Mouse (Mus musculus) retina, adult 2 months (tissue): ENCODE results near the gene Gpr183.

Experiments used
- DNase-seq: peaks from one replicate; pipeline ENCODE4 v3.0.0-alpha.2; 2012; ENCODE audit warnings: low read depth, low spot score

Gene Gpr183

GRCm38 (mm10) chr14:121964990-121965389 is at the start of gene Gpr183:
Gpr183 (minus strand) TSS chr14:121965195.
- no peak for DNase-seq

- no peak for DNase-seq
Measured at GRCm38 (mm10) chr14:122013417-122013951, 48.5 kb upstream of the Gpr183 start.

GRCm38 (mm10) chr14:122012814-122013213 is 47.8 kb upstream of the Gpr183 start:
- DNase-seq: no peak

- DNase-seq: no peak
Measured at GRCm38 (mm10) chr14:122012193-122012592, 47.2 kb upstream of the Gpr183 start.

GRCm38 (mm10) chr14:122011768-122012167 is 46.8 kb upstream of the Gpr183 start:
- no peak for DNase-seq

- DNase-seq: no peak
Measured at GRCm38 (mm10) chr14:122010301-122010700, 45.3 kb upstream of the Gpr183 start.

- DNase-seq: no peak
Measured at GRCm38 (mm10) chr14:122009502-122009901, 44.5 kb upstream of the Gpr183 start.

GRCm38 (mm10) chr14:122008261-122008660 is 43.3 kb upstream of the Gpr183 start:
- DNase-seq: no peak

GRCm38 (mm10) chr14:122003812-122004211 is 38.8 kb upstream of the Gpr183 start:
- no peak for DNase-seq

- no peak for DNase-seq
Measured at GRCm38 (mm10) chr14:122002224-122002623, 37.2 kb upstream of the Gpr183 start.

GRCm38 (mm10) chr14:122000346-122001105 is 35.5 kb upstream of the Gpr183 start:
- DNase-seq: no peak

- no peak for DNase-seq
Measured at GRCm38 (mm10) chr14:121999455-121999854, 34.5 kb upstream of the Gpr183 start.

GRCm38 (mm10) chr14:121996786-121997185 is 31.8 kb upstream of the Gpr183 start:
- DNase-seq: no peak

GRCm38 (mm10) chr14:121995557-121995870 is 30.5 kb upstream of the Gpr183 start:
- DNase-seq: no peak

- no peak for DNase-seq
Measured at GRCm38 (mm10) chr14:121994846-121995556, 30.0 kb upstream of the Gpr183 start.

GRCm38 (mm10) chr14:121994171-121994700 is 29.2 kb upstream of the Gpr183 start:
- DNase-seq: no peak

GRCm38 (mm10) chr14:121993616-121994015 is 28.6 kb upstream of the Gpr183 start:
- DNase-seq: no peak

GRCm38 (mm10) chr14:121992395-121993280 is 27.6 kb upstream of the Gpr183 start:
- DNase-seq: no peak

- no peak for DNase-seq
Measured at GRCm38 (mm10) chr14:121991921-121992320, 26.9 kb upstream of the Gpr183 start.

GRCm38 (mm10) chr14:121990897-121991296 is 25.9 kb upstream of the Gpr183 start:
- DNase-seq: no peak

GRCm38 (mm10) chr14:121989869-121990268 is 24.9 kb upstream of the Gpr183 start:
- DNase-seq: no peak

- no peak for DNase-seq
Measured at GRCm38 (mm10) chr14:121989331-121989730, 24.3 kb upstream of the Gpr183 start.
